Mouse (Mus musculus): ENCODE data around the gene Arpp21.

DNA sequence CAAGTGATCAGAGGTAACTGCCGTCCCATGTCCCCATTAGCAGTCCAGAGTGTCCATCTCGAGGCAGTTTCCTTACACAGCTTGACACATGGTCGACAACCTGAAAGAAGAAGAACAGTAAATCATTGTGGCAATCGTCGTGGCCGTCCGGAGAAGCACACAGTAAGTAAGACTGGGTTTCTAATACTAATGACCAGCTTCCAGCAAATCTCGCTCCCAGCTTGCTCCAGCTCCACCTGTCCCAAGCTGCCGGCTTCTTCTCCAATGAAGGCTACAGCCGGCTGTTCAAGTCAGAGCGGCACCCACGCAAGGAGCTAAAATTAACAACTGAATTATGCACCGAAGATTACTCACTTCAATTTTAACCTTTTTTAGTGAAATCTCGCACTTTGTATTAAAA lies 48.1 kb downstream of the Arpp21 start:
- TF ChIP-seq POLR2A (IDR thresholded peaks at IDR 0.05; ENCODE audit: insufficient read depth, low read length), result no peak
- TF ChIP-seq EP300 (IDR thresholded peaks at IDR 0.05; ENCODE audit: insufficient read depth, low read depth, low read length), result no peak
- no peak for TF ChIP-seq CTCF (IDR thresholded peaks at IDR 0.05; ENCODE audit: low read depth, low read length)
